Mouse (Mus musculus): ENCODE measurements around the gene Rnls. TPM values are rescaled to one million over a fixed set of nuclear protein-coding genes. Genes with fewer than 3 reads are reported as not detected.

The Rnls gene
- polyA plus RNA-seq, 1 experiment = 1.6 TPM

DNA sequence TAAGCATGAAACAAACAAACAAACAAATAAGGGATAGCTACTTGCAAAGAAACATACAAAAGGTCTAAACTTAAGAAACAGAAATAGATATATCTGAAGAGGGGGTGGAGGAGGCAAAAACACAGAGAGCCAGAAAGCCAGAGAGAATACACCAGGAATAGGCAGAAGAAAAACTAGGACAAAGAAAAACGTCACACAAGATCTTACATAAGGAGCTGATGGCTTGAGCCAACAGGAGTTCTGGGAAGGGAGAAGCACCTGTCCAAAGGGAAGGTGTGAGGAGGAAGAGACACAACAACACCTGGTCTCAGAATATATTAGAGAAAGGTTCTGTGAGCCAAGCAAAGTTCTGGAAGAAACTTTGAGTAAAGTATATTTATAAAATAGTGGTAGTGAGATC is 73.3 kb downstream of the Rnls start:
- H3K4me1 ChIP-seq (ENCODE audit: control insufficient read depth, insufficient read depth, low read length) = no peaks in the 10 kb centered on the region
- H3K4me3 ChIP-seq (ENCODE audit: insufficient read depth, low read length) = no peak overlapping the region
- no peak overlapping the region for H3K27ac ChIP-seq (ENCODE audit: insufficient read depth, low read length)
- TF ChIP-seq POLR2A (IDR thresholded peaks at IDR 0.05; ENCODE audit: low read depth, low read length) = no peak

- no peak overlapping the region for H3K27ac ChIP-seq (ENCODE audit: insufficient read depth, low read length)
- H3K4me1 ChIP-seq (ENCODE audit: control insufficient read depth, insufficient read depth, low read length) = no peaks in the 10 kb centered on the region
- no peak for TF ChIP-seq POLR2A (IDR thresholded peaks at IDR 0.05; ENCODE audit: low read depth, low read length)
- no peak for TF ChIP-seq CTCF (IDR thresholded peaks at IDR 0.05; ENCODE audit: borderline replicate concordance, insufficient read depth, low read length)
- H3K4me3 ChIP-seq (ENCODE audit: insufficient read depth, low read length) = no peak overlapping the region
These were observed 75.0 kb downstream of the Rnls start for GRCm38 (mm10) chr19:33317130-33317529.

DNA sequence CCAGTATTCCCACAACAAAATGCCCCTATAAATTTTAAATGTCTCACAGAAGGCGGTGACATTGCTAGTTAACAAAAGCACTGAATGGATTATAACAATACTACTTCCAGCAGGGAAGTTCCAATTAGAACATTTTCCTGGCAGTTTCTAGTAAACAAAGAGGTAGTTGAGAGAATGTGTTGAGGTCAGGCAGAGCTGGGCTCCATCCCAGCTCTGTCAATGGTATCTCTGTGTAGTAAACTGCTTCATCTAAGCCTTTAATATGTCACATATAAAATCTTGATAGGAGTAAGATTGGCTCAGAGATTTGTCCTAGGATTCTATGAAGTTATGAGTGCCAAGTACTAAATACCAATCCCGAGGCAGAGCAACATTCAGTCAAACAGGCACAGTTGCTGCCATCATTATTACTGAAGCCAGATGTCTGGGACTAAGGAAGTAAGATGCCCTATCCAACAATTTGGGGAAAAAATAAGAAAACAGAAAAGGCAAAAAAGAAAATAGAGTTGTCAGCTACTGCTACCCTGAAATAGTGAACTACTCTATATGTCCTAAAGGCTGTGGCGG is 92.3 kb downstream of the Rnls start:
- no peak overlapping the region for H3K4me3 ChIP-seq (ENCODE audit: insufficient read depth, low read length)
- no peaks in the 10 kb centered on the region for H3K4me1 ChIP-seq (ENCODE audit: control insufficient read depth, insufficient read depth, low read length)
- no peak for TF ChIP-seq CTCF (IDR thresholded peaks at IDR 0.05; ENCODE audit: borderline replicate concordance, insufficient read depth, low read length)
- no peak for TF ChIP-seq POLR2A (IDR thresholded peaks at IDR 0.05; ENCODE audit: low read depth, low read length)

DNA sequence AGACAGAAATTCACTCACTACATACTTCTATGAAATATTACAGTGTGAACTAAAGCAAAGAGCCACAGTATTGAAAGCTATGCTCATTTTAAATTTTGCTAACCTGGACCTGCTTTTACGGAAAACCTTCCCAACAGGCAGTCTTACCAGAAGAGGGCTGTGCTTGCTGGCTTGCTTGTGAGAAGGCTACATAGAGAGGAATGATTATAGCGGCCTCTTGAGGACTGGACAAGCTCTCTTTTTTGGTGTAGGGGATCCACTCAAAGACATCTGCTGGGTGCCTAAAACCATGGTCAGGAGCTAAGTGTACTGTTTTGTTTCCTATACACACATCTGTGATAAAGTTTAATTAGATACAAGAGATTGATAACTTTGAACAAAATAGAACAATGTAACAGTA is 95.8 kb downstream of the Rnls start:
- TF ChIP-seq POLR2A (IDR thresholded peaks at IDR 0.05; ENCODE audit: low read depth, low read length) (no peak), CTCF (IDR thresholded peaks at IDR 0.05; ENCODE audit: borderline replicate concordance, insufficient read depth, low read length) (no peak)
- no peak overlapping the region for H3K27ac ChIP-seq (ENCODE audit: insufficient read depth, low read length)
- H3K4me1 ChIP-seq (ENCODE audit: control insufficient read depth, insufficient read depth, low read length) = no peaks in the 10 kb centered on the region
- H3K4me3 ChIP-seq (ENCODE audit: insufficient read depth, low read length) = no peak overlapping the region

More for the DNA sequence above, 92.3 kb downstream of the Rnls start:
- no peak overlapping the region for H3K27ac ChIP-seq (ENCODE audit: insufficient read depth, low read length)

DNA sequence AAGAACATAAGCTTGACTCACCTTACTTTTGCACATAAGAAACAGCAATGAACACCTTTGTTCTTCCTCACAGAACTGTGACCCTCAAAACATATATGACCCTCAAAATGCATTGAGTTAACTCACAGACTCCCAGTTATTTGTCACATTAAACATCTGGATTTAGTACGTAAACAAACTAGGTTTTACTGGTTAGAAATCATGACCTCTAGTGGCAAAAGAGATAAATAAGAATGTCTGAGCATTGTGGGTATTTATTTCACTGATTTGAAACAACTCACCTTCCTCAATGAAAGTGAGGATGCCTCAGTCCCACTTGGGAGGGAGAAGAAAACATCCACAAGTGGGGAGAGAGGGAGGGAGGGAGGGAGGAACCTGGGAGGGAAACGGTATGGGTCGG is 109.1 kb downstream of the Rnls start:
- Histone ChIP-seq H3K27ac (ENCODE audit: insufficient read depth, low read length) (no peak overlapping the region), H3K4me1 (ENCODE audit: control insufficient read depth, insufficient read depth, low read length) (no peaks in the 10 kb centered on the region), H3K4me3 (ENCODE audit: insufficient read depth, low read length) (no peak overlapping the region)
- no peak for TF ChIP-seq CTCF (IDR thresholded peaks at IDR 0.05; ENCODE audit: borderline replicate concordance, insufficient read depth, low read length)
- no peak for TF ChIP-seq POLR2A (IDR thresholded peaks at IDR 0.05; ENCODE audit: low read depth, low read length)

GRCm38 (mm10) chr19:33276421-33276820 is 115.7 kb downstream of the Rnls start:
- Histone ChIP-seq H3K4me3 (ENCODE audit: insufficient read depth, low read length) (no peak overlapping the region), H3K27ac (ENCODE audit: insufficient read depth, low read length) (no peak overlapping the region), H3K4me1 (ENCODE audit: control insufficient read depth, insufficient read depth, low read length) (no peaks in the 10 kb centered on the region)
- TF ChIP-seq POLR2A (IDR thresholded peaks at IDR 0.05; ENCODE audit: low read depth, low read length) = no peak
- no peak for TF ChIP-seq CTCF (IDR thresholded peaks at IDR 0.05; ENCODE audit: borderline replicate concordance, insufficient read depth, low read length)

GRCm38 (mm10) chr19:33273676-33274075 is 118.4 kb downstream of the Rnls start:
- no peaks in the 10 kb centered on the region for H3K4me1 ChIP-seq (ENCODE audit: control insufficient read depth, insufficient read depth, low read length)
- no peak overlapping the region for H3K4me3 ChIP-seq (ENCODE audit: insufficient read depth, low read length)

DNA sequence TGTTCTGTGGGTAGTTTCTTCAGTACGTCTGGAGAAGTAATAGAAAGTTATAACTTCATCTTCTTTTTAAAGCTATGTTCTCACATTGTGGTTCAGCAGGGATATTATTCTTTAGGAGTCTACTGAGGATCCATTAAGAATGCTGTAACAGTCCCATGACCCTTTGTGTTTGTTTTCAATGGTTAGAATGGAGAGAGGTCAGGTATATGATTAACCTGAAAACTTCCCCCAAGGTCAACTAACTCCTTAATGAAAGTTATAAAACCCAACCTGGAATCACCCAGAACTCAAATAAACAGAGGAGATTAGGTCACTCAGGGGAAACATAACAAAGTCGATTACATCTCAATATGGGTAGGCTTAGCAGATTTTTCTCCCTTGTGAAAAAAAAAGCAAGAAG is 120.5 kb downstream of the Rnls start:
- Histone ChIP-seq H3K4me3 (ENCODE audit: insufficient read depth, low read length) (no peak overlapping the region), H3K27ac (ENCODE audit: insufficient read depth, low read length) (no peak overlapping the region), H3K4me1 (ENCODE audit: control insufficient read depth, insufficient read depth, low read length) (no peaks in the 10 kb centered on the region)
- TF ChIP-seq POLR2A (IDR thresholded peaks at IDR 0.05; ENCODE audit: low read depth, low read length) (no peak), CTCF (IDR thresholded peaks at IDR 0.05; ENCODE audit: borderline replicate concordance, insufficient read depth, low read length) (no peak)

More at GRCm38 (mm10) chr19:33273676-33274075, 118.4 kb downstream of the Rnls start:
- TF ChIP-seq CTCF (IDR thresholded peaks at IDR 0.05; ENCODE audit: borderline replicate concordance, insufficient read depth, low read length) = no peak
- no peak for TF ChIP-seq POLR2A (IDR thresholded peaks at IDR 0.05; ENCODE audit: low read depth, low read length)
- H3K27ac ChIP-seq (ENCODE audit: insufficient read depth, low read length) = no peak overlapping the region

DNA sequence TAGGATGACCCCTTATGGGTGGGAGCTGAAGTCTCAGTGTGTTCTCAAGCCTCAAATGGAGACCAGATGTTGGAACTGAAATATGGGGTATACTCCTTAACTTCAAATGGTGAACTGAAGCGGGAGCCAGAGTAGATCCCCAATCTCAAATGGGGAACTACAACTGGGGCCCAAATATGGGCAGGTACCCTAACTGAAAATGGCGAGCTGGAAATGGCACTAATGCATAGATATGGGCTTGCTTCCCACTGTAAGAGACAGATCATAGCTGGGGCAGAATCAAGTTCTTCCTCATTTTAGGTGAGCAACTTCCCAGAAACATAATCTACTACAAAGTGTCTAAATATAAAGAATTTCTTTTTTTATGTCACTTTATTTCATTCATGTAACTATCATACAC is 121.9 kb downstream of the Rnls start:
- Histone ChIP-seq H3K4me3 (ENCODE audit: insufficient read depth, low read length) (no peak overlapping the region), H3K27ac (ENCODE audit: insufficient read depth, low read length) (no peak overlapping the region), H3K4me1 (ENCODE audit: control insufficient read depth, insufficient read depth, low read length) (no peaks in the 10 kb centered on the region)
- TF ChIP-seq CTCF (IDR thresholded peaks at IDR 0.05; ENCODE audit: borderline replicate concordance, insufficient read depth, low read length) (no peak), POLR2A (IDR thresholded peaks at IDR 0.05; ENCODE audit: low read depth, low read length) (no peak)

- Histone ChIP-seq H3K4me3 (ENCODE audit: insufficient read depth, low read length) (no peak overlapping the region), H3K4me1 (ENCODE audit: control insufficient read depth, insufficient read depth, low read length) (no peaks in the 10 kb centered on the region), H3K27ac (ENCODE audit: insufficient read depth, low read length) (no peak overlapping the region)
- TF ChIP-seq CTCF (IDR thresholded peaks at IDR 0.05; ENCODE audit: borderline replicate concordance, insufficient read depth, low read length) (peak; percentile 59), POLR2A (IDR thresholded peaks at IDR 0.05; ENCODE audit: low read depth, low read length) (no peak)
These were observed 124.1 kb downstream of the Rnls start for GRCm38 (mm10) chr19:33268044-33268443.

- no peak overlapping the region for H3K27ac ChIP-seq (ENCODE audit: insufficient read depth, low read length)
- no peaks in the 10 kb centered on the region for H3K4me1 ChIP-seq (ENCODE audit: control insufficient read depth, insufficient read depth, low read length)
- TF ChIP-seq CTCF (IDR thresholded peaks at IDR 0.05; ENCODE audit: borderline replicate concordance, insufficient read depth, low read length) (no peak), POLR2A (IDR thresholded peaks at IDR 0.05; ENCODE audit: low read depth, low read length) (no peak)
- H3K4me3 ChIP-seq (ENCODE audit: insufficient read depth, low read length) = no peak overlapping the region
These were observed 126.8 kb downstream of the Rnls start for GRCm38 (mm10) chr19:33265245-33265644.

All from embryonic fibroblast, embryonic 13.5 days (primary cell).